Mouse (Mus musculus) cerebellum, adult 9-10 months (tissue): ENCODE measurements around the gene Gatd1.

ENCODE experiments used
- DNase-seq: peaks from one replicate; pipeline ENCODE4 v3.0.0; 2022

The Gatd1 gene

GRCm38 (mm10) chr7:141388487-141389109 lies 25.3 kb downstream of the Gatd1 start:
- no peak for DNase-seq

- DNase-seq, result no peak
Observed at GRCm38 (mm10) chr7:141387807-141388486, 26.0 kb downstream of the Gatd1 start.

- DNase-seq, result no peak
Observed at GRCm38 (mm10) chr7:141381068-141381835, 32.7 kb downstream of the Gatd1 start.

GRCm38 (mm10) chr7:141379584-141379983 lies 34.4 kb downstream of the Gatd1 start:
- no peak for DNase-seq

GRCm38 (mm10) chr7:141374399-141374798 lies 39.5 kb downstream of the Gatd1 start:
- no peak for DNase-seq

GRCm38 (mm10) chr7:141373611-141374010 lies 40.3 kb downstream of the Gatd1 start:
- no peak for DNase-seq

GRCm38 (mm10) chr7:141371942-141372595 lies 41.9 kb downstream of the Gatd1 start:
- no peak for DNase-seq

- no peak for DNase-seq
Observed at GRCm38 (mm10) chr7:141369918-141370317, 44.0 kb downstream of the Gatd1 start.

GRCm38 (mm10) chr7:141367358-141367757 lies 46.6 kb downstream of the Gatd1 start:
- no peak for DNase-seq

GRCm38 (mm10) chr7:141365049-141365445 lies 48.9 kb downstream of the Gatd1 start:
- DNase-seq, result no peak

GRCm38 (mm10) chr7:141364349-141365048 lies 49.4 kb downstream of the Gatd1 start:
- no peak for DNase-seq

- DNase-seq, result no peak
Observed at GRCm38 (mm10) chr7:141363752-141364125, 50.2 kb downstream of the Gatd1 start.

- DNase-seq, result peak; percentile 90
Observed at GRCm38 (mm10) chr7:141363106-141363751, 50.7 kb downstream of the Gatd1 start.

- DNase-seq, result peak; percentile 79
Observed at GRCm38 (mm10) chr7:141361510-141361909, 52.4 kb downstream of the Gatd1 start.
